Mouse (Mus musculus) lung, postnatal 0 days (tissue): ENCODE data around the gene Srxn1.

Experiments
- CTCF ChIP-seq: IDR thresholded peaks from 2 replicates; pipeline ENCODE4 v1.5.1; 2016; ENCODE audit warnings: antibody characterized with exemption, mild to moderate bottlenecking
- EP300 ChIP-seq: IDR thresholded peaks from 2 replicates; pipeline ENCODE4 v1.6.1; 2016; ENCODE audit warnings: antibody characterized with exemption, mild to moderate bottlenecking, control low read depth

- TF ChIP-seq CTCF, result no peak
- no peak for TF ChIP-seq EP300
Observed at GRCm38 (mm10) chr2:152074521-152074920, 30.8 kb upstream of the Srxn1 start.
